Mouse (Mus musculus): Measurements from ENCODE around the gene Elmo1.

Elmo1 gene

DNA sequence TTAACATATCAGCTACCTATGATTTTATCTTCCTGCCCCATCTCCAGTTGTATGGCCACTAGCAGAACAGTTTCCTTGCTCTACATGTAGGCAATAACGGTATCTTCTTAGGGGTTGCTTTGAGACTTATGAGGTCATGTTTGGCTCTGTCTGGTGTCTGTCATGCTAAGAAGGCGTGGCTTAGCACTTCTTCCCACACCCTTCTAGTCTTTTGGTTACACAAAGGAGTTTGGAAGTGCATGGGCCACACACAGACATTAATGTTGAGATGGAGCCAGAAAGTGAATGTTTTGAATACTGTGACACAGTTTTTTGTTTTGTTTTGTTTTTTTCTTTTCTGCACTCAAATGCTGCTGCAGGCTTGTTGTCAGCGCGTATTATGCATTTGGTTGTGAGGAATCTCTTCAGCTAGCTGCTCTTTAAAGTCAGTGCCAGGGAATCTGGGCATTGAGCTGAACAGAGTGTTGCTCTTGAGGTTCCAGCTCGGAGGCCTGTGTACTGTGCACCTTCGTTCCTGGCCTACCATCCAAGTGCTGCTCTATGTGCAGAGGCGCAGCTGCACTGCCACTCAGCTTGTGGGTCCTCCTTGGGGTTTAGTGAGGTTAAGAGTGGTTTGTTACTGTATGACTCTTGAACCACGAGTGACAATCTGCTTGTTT, 31.1 kb downstream of the Elmo1 start:
- DNase-seq (ENCODE audit: low spot score) = no peak

DNA sequence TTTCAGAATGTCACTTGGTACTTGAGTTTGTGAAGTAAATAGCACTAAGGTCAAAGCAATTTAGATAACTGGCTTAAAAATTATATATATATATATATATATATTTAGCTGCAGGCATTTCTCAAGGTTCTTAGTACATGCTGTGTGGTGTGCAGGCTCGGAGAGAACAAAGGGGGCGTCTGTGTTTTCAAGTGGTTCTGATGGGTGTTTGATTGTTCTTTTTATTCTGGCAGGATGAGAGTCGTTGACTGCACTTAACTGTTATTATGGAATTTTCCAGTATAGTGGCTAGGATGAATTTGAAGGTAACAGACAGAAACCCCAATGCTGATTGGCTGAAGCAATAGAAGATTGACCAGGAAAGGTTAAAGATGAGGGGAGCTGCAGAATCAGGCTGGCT, 33.6 kb downstream of the Elmo1 start:
- DNase-seq (ENCODE audit: low spot score) = no peak

- DNase-seq (ENCODE audit: low spot score) = no peak
These were observed 34.6 kb downstream of the Elmo1 start for GRCm38 (mm10) chr13:20124965-20125364.

GRCm38 (mm10) chr13:20125845-20126244, 35.4 kb downstream of the Elmo1 start:
- DNase-seq (ENCODE audit: low spot score) = no peak

GRCm38 (mm10) chr13:20127553-20127952, 37.2 kb downstream of the Elmo1 start:
- no peak for DNase-seq (ENCODE audit: low spot score)

DNA sequence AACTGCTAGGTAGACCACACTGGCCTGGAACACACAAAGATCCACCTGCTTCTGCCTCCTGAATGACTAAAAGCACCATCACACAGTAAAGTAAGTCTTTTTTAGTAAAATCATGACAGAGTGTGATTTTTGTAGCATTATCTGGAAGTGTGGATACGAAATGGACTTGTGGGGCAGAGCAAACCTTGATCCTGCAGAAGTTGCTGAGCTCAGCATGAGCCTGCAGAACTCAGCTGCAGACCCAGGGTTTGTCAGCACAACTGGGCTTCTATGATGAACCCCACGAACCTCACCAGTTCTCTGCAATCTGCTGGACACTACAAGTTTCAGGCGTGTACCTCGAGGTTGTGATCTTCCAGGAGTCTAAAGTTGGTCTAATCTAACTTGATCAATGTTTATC, 37.7 kb downstream of the Elmo1 start:
- DNase-seq (ENCODE audit: low spot score) = no peak

- no peak for DNase-seq (ENCODE audit: low spot score)
These were observed 40.3 kb downstream of the Elmo1 start for GRCm38 (mm10) chr13:20130731-20131130.

DNA sequence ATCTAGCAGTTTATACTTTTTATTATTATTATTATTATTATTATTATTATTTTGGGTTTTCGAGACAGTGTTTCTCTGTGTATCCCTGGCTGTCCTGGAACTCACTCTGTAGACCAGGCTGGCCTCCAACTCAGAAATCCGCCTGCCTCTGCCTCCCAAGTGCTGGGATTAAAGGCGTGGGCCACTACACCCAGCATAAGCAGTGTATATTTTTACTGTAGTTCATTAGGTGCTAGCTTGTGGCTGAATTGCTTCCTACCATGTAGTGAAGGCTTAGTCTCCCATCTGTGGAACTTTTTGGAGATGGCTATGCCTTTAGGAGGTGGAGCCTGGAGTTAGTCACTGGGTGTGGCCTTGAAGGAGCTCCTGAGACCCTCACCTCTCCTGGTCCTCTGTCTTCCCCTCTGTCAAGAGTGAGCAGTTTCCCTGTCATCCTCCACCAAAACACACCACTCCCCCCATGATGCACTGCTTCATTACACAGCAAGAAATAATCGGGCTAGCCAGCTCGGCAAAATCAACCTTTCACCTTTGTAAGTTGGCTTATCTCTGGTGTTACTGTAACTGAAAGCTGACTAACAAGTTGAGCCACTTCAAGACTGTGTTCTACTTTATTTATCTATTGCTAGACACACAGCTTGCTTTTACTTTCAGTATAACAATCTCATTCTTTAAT, 41.1 kb downstream of the Elmo1 start:
- DNase-seq (ENCODE audit: low spot score) = no peak

DNA sequence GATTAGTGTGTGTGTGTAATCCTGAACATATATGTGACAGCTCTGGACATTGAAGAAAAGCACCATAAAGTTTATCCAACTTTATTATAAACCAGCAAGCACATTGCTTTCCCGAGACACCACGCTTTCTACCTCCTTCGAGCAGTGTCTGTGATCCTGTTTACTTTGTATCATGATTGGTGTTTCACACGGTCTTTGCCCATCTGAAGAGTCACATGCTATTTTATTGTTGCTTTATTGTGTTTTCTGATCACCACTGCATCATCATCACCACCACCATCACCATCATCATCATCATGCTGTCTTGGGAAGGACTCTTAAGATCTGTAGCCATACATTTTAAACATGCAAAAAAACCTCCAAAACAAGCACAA, 41.6 kb downstream of the Elmo1 start:
- DNase-seq (ENCODE audit: low spot score) = no peak

DNA sequence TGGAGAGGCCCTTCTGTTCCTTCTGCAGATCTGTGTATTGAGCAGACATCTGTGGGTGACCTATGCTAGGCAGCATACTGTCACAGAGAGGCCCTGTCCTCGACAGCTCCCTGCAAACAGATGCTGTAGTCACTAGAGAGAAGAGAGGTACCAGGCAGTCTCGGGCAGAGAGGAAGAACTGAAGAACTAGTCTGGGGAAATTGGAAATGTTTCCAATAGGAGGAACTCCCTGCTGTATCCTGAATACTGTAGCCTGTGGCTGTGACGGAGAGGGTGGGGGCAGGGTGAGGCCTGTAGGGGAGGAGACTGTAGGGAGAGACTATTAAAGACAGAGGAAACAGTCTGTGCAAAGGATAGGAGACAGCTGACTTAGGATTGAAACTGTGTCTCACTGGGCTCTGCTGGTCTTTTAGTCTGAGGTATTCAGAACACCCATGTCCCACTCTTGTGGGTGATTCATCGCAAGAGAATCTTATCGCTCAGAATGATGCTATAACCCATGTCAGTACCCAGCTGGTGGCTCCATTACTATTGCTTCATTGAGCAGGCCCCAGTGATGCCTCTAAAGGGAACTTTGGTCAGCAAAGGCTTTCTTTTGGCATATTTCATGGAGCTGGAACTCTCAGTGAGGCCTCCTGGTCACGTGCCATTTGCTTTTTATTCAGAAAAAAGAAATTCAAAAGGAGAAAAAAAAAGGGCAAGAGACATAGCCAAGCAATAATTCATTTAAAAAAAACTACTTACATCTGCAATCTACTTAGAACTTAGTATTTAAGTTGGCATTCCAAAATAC, 43.4 kb downstream of the Elmo1 start:
- no peak for DNase-seq (ENCODE audit: low spot score)

DNA sequence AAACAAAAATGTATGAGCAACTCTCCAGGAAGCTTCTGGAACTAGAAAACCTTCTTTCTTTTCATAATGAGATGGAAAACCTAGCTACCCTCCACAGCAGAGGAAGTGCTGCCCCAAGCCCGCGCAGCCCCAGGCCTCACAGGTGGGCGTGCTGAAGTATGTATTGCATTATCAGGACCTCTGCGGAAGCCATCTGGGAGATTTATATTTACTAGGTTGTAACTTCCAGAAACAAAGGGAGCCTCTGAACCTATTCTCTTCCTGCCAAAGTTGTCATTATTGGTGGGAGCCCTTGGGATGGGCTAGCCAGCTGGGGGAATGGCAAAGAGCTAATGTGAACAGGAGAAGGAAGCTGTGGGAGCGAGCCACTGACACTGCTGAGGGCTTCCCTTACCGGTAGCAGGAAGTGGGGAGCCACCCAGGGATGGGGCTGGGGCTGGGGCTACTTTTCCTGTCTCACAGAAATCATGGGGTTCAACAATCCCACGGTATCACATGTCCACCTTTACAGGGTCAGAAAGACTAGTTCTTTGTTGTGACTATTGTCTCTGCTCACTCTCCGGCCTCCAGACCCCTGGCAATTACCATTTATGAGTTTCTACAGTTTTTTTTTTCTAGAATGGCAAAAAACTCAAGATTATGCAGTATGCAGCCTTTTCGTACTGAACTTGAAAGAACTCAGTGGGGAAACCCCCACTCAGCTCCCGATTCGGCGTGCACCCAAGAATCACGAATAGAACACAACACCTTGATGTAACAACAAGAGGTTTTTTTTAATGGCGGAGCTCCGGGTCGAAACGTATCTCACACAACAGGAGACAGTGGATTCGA, 44.2 kb downstream of the Elmo1 start:
- no peak for DNase-seq (ENCODE audit: low spot score)

DNA sequence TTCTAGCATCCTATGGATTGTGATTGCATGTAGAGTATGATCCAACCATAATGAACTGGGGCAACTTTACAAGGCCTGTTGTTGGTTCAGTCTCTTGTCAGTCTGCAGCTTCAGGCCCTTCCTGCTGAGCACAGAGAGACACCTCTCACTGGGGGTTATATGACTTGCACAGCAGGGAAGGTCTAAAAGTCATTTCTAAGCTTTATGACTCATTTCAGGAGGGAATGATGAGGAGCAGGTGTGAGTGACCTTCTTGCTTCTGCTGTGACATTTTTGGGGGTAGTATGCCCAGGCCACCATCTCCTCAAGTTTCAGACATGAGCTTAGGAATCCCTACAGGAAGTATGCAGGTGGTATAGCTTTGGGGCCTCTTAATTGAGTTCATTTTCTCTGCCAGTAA, 46.4 kb downstream of the Elmo1 start:
- no peak for DNase-seq (ENCODE audit: low spot score)

- DNase-seq (ENCODE audit: low spot score) = no peak
These were observed 48.1 kb downstream of the Elmo1 start for GRCm38 (mm10) chr13:20138466-20138865.

DNA sequence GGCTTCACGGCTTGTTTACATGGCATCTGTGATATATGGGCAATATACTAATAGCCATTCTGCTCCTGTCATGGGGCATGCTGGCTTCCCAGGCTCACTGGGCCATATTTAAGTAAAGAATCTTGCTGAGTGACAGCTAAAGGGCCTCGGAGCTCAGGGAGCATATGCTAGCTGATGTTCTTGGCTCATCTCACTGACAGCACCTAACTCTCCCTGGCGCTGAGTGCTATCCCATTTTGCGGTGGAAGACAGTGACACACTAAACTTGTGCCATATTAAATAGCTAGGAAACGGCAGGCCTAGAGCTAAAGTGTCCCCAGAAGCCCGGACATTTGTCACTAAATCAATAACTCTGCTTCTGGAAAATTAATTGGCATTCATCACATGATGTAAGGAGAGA, 48.7 kb downstream of the Elmo1 start:
- no peak for DNase-seq (ENCODE audit: low spot score)

DNA sequence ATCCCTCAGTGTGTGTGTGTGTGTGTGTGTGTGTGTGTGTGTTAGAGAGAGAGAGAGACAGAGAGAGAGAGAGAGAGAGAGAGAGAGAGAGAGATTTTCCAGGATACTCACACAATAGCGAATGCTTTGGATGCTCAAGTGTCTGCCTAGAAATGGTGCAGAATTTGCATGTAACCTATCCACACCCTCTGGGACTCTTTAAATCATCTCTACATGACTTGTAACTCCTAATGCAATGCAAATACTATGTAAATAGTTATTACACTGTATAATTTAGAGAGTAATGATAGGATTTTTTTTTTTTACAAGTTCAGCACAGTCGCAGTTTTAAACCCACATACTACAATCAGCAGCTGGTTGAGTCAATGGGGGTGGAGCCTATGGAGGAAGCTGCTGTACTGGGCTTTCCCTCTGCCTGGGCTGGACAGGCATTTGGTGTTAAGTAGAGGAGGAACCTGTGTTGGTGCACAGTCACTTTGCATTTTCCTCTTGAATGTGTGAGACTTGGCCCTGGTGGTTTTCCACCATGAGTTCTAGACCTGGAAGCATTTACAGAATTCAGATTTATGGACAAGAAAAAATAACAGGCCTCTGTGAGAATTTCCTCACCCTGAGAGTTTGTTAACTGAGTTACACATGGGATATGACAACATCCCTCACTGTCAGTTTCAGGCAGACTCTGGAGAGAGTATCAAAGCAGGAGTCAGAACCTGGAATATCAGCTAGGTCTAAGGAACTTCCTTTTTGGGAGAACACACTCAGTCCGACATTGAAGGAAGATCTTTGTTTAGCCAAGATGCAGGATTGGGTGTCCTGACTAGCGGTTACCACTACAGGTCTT, 49.6 kb downstream of the Elmo1 start:
- DNase-seq (ENCODE audit: low spot score) = no peak

DNA sequence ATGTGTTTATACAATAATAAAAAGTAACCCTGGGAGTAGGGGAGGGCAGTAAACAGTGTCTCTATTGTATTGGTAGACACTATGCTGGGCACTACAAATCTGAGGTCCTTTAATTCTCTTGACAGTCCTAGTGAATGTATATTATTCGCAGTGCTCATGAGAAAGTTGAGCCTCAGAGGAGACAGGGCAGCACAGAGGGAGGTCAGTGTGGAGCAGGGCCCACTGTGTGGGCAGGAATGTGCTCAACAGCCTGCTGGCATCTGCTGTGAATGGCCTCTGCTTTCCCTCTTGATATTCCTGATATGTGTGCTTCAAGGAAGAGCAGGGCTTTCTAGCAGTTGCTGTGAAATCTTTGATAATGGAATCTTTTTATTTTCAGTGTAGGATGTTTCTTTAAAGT, 52.2 kb downstream of the Elmo1 start:
- DNase-seq (ENCODE audit: low spot score) = peak; percentile 28

GRCm38 (mm10) chr13:20146848-20147247, 56.5 kb downstream of the Elmo1 start:
- no peak for DNase-seq (ENCODE audit: low spot score)

GRCm38 (mm10) chr13:20147736-20148135, 57.3 kb downstream of the Elmo1 start:
- no peak for DNase-seq (ENCODE audit: low spot score)

DNA sequence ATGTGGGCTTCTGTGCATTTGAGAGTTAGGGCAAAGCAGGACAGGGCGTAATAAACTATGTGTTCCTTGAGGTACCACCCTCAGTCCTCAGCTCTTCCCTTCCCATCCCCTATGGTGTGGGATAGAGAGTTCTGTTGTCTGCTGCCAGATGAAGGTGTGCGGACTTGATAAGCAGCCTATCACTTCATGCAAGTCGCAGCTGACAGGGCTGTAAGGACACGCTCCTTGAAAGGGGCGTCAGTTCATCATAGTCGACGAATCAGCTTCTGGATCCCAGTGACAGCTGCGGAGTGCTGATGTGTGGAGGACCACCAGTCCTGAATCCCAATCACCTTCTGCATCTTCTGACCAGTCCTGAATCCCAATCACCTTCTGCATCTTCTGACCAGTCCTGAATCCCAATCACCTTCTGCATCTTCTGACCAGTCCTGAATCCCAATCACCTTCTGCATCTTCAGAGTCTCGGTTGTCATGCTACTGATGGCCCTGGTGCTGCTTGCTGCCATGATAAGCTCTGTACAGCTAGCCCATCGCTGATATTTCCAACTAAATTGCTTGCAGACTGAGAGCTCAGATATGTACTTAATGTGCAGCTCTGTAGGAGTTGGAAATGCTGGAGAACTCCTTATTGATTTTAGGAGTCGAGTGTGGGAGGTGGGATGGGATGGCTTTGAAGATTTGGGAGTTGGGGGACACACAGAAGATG, 59.9 kb downstream of the Elmo1 start:
- DNase-seq (ENCODE audit: low spot score) = no peak

- DNase-seq (ENCODE audit: low spot score) = no peak
These were observed 61.0 kb downstream of the Elmo1 start for GRCm38 (mm10) chr13:20151302-20151978.
